Mouse (Mus musculus) layer of hippocampus, adult 18-20 months (tissue): ENCODE measurements around the gene Wapl. TPM values are rescaled to one million over a fixed set of nuclear protein-coding genes. Genes with fewer than 3 reads are reported as not detected.

Experiments used
- DNase-seq, 2 experiments: peaks; one replicate each; pipeline ENCODE4 v3.0.0; 2022; ENCODE audit warnings: low spot score in 2 of 2
- total RNA-seq, 2 experiments: library from RNA; stranded (reverse); gene quantifications; 2 replicates each; pipeline ENCODE4 v1.2.3; 2021

Wapl gene
- total RNA-seq, 2 experiments from 2014 or later: 51.2 to 52.8 TPM

DNA sequence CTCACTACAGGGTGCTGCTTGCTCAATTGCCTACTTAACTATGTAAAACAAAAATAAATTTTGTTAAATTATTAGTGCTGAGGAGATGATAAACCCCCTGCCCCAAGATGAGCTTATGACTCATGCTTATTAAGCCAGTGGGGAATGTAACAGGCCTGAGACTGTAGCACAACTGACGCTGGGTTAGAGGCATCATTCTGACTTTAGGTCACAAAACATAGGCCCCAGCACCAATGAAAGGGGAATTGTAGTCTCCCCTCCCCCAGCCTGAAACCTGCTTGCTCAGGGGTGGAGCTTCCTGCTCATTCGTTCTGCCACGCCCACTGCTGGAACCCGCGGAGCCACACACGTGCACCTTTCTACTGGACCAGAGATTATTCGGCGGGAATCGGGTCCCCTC is 97.9 kb downstream of the Wapl start:
- no peak for DNase-seq

DNA sequence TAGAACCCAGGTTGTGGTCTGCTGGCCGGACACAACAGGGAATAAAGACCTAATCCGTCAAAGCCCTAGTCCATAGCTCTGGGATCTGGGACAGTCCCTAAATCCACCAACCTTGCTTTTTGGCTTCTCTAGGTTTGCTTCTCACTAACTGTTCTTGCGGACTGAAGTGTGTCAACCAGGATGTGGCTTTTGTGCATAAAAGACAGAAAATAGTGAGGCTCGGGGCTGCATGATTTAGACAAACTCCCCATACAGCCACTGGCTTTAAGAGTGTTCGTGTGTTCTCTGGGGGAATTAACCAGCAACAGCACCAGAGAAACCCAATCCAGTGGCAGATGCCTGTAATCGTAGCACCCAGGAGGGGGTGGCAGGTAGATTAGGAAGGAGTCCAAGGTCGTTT is 98.4 kb downstream of the Wapl start:
- no peak for DNase-seq

DNA sequence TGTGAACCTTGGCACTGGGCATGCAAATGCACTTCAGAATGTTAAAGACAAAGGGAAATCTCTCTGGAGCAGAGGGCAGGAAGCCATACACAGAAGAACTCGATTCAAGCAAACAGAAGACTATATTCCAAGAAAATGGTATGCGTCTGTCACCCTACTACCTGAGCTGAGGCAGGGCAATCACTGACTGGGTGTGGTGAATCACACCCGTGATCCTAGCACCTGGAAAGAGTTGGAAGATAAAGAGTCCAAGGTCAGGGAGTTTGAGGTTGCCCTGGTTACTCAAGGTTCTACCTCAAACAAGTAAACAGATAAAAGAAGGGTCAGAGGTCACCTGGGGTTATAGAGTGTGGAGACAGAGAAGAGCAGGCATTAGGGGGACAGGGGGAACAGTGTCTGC is 100.0 kb downstream of the Wapl start:
- DNase-seq: no peak

DNA sequence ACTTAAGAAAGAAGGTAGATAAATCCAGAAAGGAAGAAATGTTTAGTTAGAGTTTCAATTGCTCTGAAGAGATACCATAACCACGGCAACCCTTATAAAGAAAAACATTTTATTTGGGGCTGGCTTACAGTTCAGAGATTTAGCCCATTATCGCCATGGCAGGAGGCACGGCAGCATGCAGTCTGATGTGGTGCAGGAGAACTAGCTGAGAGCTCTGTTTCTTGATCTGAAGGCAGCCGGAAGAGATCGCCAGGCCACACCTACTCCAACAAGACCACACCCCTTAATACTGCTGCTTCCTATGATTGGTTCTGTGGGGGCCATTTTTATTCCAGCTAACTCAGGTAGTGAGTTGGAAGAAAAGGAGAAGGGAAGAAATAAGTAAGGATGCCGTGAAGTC is 100.5 kb downstream of the Wapl start:
- no peak for DNase-seq

DNA sequence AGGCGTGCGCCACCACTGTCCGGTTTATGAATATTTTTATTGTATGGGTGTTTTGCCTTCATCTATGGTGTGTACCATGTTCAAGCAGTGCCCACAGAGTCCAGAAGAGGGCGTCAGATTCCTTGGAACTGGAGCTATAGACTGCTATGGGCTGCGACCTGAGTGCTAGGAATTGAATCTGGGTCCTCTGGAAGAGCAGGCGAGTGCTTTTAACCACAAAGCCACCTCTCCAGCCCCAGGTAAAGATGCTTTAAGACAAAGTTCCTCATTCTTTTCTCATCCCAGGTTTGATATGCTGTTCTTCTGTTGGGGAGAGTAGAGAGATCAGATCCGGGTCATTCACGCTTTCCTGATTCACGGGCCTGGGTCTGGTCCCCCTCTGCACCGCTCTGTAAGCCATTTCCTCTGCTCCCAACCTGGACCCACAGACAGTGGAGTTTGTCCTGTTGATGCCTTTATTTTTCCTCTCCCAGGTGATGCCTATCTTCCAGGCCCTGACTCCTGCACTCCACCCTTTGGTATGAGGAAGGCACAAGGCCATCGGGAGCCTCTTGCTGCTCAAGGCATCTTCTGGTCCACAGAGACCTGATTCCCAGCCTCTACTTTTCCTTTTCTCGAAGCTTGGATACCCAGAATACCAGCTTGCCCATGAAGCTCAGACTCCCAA is 103.1 kb downstream of the Wapl start:
- no peak for DNase-seq

DNA sequence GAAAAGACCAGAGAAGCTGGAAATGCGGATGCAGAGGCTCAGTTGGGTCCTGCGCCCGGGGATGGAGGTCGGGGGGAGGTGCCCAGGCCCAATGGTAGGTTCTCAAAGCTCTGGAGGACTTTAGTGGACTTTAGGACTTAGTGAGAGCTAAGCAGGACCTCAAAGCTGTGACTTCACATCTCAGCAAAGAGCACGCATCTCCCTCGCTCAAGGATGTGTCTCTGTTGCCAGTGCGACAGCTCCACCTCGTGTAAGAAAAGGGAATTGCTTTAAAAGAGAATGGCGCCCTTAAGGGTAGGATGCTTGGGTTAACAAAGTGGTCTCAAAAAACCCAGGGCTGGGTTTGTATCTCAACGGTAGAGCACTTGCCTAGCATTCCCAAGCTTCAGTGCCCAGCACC is 104.1 kb downstream of the Wapl start:
- peak in 1 of 2 experiments; percentile 70 for DNase-seq

DNA sequence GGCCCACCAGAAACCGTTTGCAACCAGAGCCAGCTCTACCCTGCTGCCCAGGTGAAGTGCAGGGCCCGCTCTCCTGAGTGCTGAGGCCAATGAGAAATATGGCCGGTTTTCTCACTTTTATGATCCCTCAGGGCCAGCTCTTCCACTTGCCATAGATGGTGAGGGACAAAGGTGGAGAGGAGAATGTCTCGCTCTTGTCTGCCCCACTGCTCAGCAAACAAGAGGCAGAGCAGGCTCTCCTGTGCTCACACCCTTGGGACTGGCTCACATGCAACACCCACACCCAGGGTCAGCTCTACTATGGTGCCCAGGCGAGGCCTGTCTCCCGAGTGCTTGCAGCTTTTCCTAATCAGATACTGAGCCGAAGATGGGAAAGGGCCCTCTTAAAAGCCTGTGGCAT is 105.0 kb downstream of the Wapl start:
- DNase-seq: no peak

DNA sequence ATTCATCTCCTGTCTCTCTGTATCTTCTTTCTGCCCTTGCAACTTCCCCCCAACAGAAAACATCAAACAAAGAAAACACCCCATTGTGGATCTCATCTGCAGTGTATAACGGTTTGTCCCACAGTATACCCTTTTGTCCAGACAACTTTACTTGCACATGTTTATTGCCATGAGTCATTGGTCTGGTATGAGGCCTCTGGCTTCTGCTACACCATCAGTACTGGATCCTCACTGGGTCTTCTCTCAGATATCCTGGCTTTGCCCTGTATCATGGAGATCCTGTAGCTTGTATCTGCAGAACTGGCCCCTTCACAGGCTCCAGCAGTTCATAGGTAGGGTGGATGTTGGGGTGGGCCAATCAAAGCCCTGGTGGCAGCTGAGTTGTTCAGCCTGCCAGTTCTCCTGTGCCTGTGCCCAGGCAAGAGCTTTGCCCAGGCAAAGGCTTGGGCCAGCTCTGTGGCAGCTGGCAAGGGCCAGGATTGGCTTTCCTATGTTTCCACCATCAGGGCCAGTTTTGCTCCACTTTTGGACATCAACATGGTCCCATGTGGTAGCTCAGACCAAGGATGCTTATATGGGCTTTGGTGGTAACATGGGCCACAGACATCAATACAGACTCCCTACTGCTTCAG is 119.8 kb downstream of the Wapl start:
- no peak for DNase-seq

Other genes with a start within 250 kb of the Wapl start
- 10 to 100 TPM; 35.9 to 38.5 TPM for gene Bmpr1a, start 170.6 kb upstream of the Wapl start, total RNA-seq
- not detected for gene 9230112D13Rik, start 151.1 kb upstream of the Wapl start, total RNA-seq
- gene Ldb3, start 85.2 kb upstream of the Wapl start, total RNA-seq: 1 to 10 TPM; 3.5 to 4.1 TPM
- gene Opn4, start 73.8 kb upstream of the Wapl start, total RNA-seq: not detected
- gene Grid1, start 146.2 kb downstream of the Wapl start, total RNA-seq: 10 to 100 TPM; 51.1 to 53.0 TPM